Mouse (Mus musculus): ENCODE data around the gene Ankrd45. TPM values are rescaled to one million over a fixed set of nuclear protein-coding genes. Genes with fewer than 3 reads are reported as not detected.
A peak's percentile ranks its signal among the peaks of the same experiment; 100 is the strongest.
"Not testable (repeated sequence)": the region's sequence is repeated elsewhere in the genome, so short reads cannot be mapped to it uniquely, and the experiment has no call there.

Ankrd45 gene
- polyA plus RNA-seq, 1 experiment from 2014 or later, result not detected

- H3K4me3 ChIP-seq (ENCODE audit: low read depth, low read length), result no peak overlapping the region
- ATAC-seq (no peak), DNase-seq (no peak)
- no peak overlapping the region for H3K9ac ChIP-seq (replicated peaks)
- no peaks in the 10 kb centered on the region for H3K9me3 ChIP-seq (ENCODE audit: low read length)
- H3K4me2 ChIP-seq (ENCODE audit: low read depth, low read length), result no peak overlapping the region
- no peak overlapping the region for H3K27ac ChIP-seq (ENCODE audit: low read depth)
- H3K4me1 ChIP-seq (ENCODE audit: insufficient read depth), result peaks cover 11% of the 10 kb centered on the region
- WGBS (ENCODE audit: insufficient replicate concordance), result 56% methylated on average over 1 of the region's 1 CpGs
- TF ChIP-seq CTCF (IDR thresholded peaks at IDR 0.05; ENCODE audit: low read depth), result no peak
- no peak for TF ChIP-seq EP300 (IDR thresholded peaks at IDR 0.05; ENCODE audit: low read depth)
- H3K27me3 ChIP-seq (ENCODE audit: insufficient read depth, low read length), result no peaks in the 10 kb centered on the region
- no peaks in the 10 kb centered on the region; the same call in 1 of the 2 replicates for H3K36me3 ChIP-seq (replicated peaks; ENCODE audit: insufficient read depth, low read length)
Observed at GRCm38 (mm10) chr1:161126461-161126860, 16.0 kb upstream of the Ankrd45 start.

GRCm38 (mm10) chr1:161130726-161131664, 11.5 kb upstream of the Ankrd45 start, which contains the start of gene Klhl20:
Gene Klhl20, minus strand, starts transcription at chr1:161131511.
- Histone ChIP-seq H3K36me3 (replicated peaks; ENCODE audit: insufficient read depth, low read length) (no peaks in the 10 kb centered on the region), H3K4me1 (ENCODE audit: insufficient read depth) (peaks cover 11% of the 10 kb centered on the region), H3K9ac (replicated peaks) (peak within 1 kb of the TSS; percentile 85), H3K4me3 (ENCODE audit: low read depth, low read length) (peak within 1 kb of the TSS; percentile 82), H3K27me3 (ENCODE audit: insufficient read depth, low read length) (no peaks in the 10 kb centered on the region), H3K27ac (ENCODE audit: low read depth) (peak within 1 kb of the TSS; percentile 86), H3K4me2 (ENCODE audit: low read depth, low read length) (peak within 1 kb of the TSS; percentile 90), H3K9me3 (ENCODE audit: low read length) (no peaks in the 10 kb centered on the region)
- TF ChIP-seq CTCF (IDR thresholded peaks at IDR 0.05; ENCODE audit: low read depth), result 0 out of 2 replicates have a peak, but pooled peaks have one; percentile 12
- TF ChIP-seq EP300 (IDR thresholded peaks at IDR 0.05; ENCODE audit: low read depth), result peak; percentile 65
- under 1% methylated on average over 41 of the region's 41 CpGs for WGBS (ENCODE audit: insufficient replicate concordance)
- ATAC-seq (peak; percentile 98), DNase-seq (peak; percentile 95)

GRCm38 (mm10) chr1:161139496-161139895, 3.0 kb upstream of the Ankrd45 start:
- Histone ChIP-seq H3K27me3 (ENCODE audit: insufficient read depth, low read length) (0 out of 2 replicates have a peak, but pooled peaks cover 7% of the 10 kb centered on the region), H3K27ac (ENCODE audit: low read depth) (no peak overlapping the region), H3K4me3 (ENCODE audit: low read depth, low read length) (no peak overlapping the region), H3K36me3 (replicated peaks; ENCODE audit: insufficient read depth, low read length) (no peaks in the 10 kb centered on the region), H3K4me1 (ENCODE audit: insufficient read depth) (no peaks in the 10 kb centered on the region), H3K9ac (replicated peaks) (no peak overlapping the region), H3K9me3 (ENCODE audit: low read length) (no peaks in the 10 kb centered on the region), H3K4me2 (ENCODE audit: low read depth, low read length) (no peak overlapping the region)
- WGBS (ENCODE audit: insufficient replicate concordance), result 50% methylated on average over 2 of the region's 2 CpGs
- 0 out of 2 replicates have a peak, but pooled peaks have one; percentile 27 for ATAC-seq
- TF ChIP-seq CTCF (IDR thresholded peaks at IDR 0.05; ENCODE audit: low read depth) (no peak), EP300 (IDR thresholded peaks at IDR 0.05; ENCODE audit: low read depth) (no peak)
- DNase-seq, result no peak

- H3K27ac ChIP-seq (ENCODE audit: low read depth), result no peak overlapping the region
- H3K9me3 ChIP-seq (ENCODE audit: low read length), result no peaks in the 10 kb centered on the region
- TF ChIP-seq EP300 (IDR thresholded peaks at IDR 0.05; ENCODE audit: low read depth) (no peak), CTCF (IDR thresholded peaks at IDR 0.05; ENCODE audit: low read depth) (peak; percentile 35)
- H3K4me2 ChIP-seq (ENCODE audit: low read depth, low read length), result no peak overlapping the region
- WGBS (ENCODE audit: insufficient replicate concordance), result 79% methylated on average over 9 of the region's 9 CpGs
- H3K9ac ChIP-seq (replicated peaks), result no peak overlapping the region
- no peak overlapping the region for H3K4me3 ChIP-seq (ENCODE audit: low read depth, low read length)
- DNase-seq, result no peak
- ATAC-seq, result no peak
- H3K4me1 ChIP-seq (ENCODE audit: insufficient read depth), result no peaks in the 10 kb centered on the region
- H3K27me3 ChIP-seq (ENCODE audit: insufficient read depth, low read length), result 0 out of 2 replicates have a peak, but pooled peaks cover 7% of the 10 kb centered on the region
- H3K36me3 ChIP-seq (replicated peaks; ENCODE audit: insufficient read depth, low read length), result no peaks in the 10 kb centered on the region
Observed at GRCm38 (mm10) chr1:161140026-161140762, 2.3 kb upstream of the Ankrd45 start.

GRCm38 (mm10) chr1:161143216-161143615, 725 bp downstream of the Ankrd45 start:
- Histone ChIP-seq H3K4me1 (ENCODE audit: insufficient read depth) (no peaks in the 10 kb centered on the region), H3K4me2 (ENCODE audit: low read depth, low read length) (no peak overlapping the region), H3K9ac (replicated peaks) (no peak overlapping the region), H3K4me3 (ENCODE audit: low read depth, low read length) (no peak overlapping the region), H3K9me3 (ENCODE audit: low read length) (no peaks in the 10 kb centered on the region), H3K36me3 (replicated peaks; ENCODE audit: insufficient read depth, low read length) (no peaks in the 10 kb centered on the region), H3K27ac (ENCODE audit: low read depth) (no peak overlapping the region), H3K27me3 (ENCODE audit: insufficient read depth, low read length) (0 out of 2 replicates have a peak, but pooled peaks cover 7% of the 10 kb centered on the region)
- 77% methylated on average over 7 of the region's 7 CpGs for WGBS (ENCODE audit: insufficient replicate concordance)
- DNase-seq (no peak), ATAC-seq (no peak)
- no peak for TF ChIP-seq CTCF (IDR thresholded peaks at IDR 0.05; ENCODE audit: low read depth)
- TF ChIP-seq EP300 (IDR thresholded peaks at IDR 0.05; ENCODE audit: low read depth), result no peak

- not testable (repeated sequence) for H3K4me1 ChIP-seq (ENCODE audit: insufficient read depth); ATAC-seq; H3K27me3 ChIP-seq (ENCODE audit: insufficient read depth, low read length); H3K4me2 ChIP-seq (ENCODE audit: low read depth, low read length); H3K9ac ChIP-seq (replicated peaks); H3K27ac ChIP-seq (ENCODE audit: low read depth); DNase-seq; H3K9me3 ChIP-seq (ENCODE audit: low read length); H3K4me3 ChIP-seq (ENCODE audit: low read depth, low read length); H3K36me3 ChIP-seq (replicated peaks; ENCODE audit: insufficient read depth, low read length)
- WGBS (ENCODE audit: insufficient replicate concordance), result 65% methylated on average over 8 of the region's 8 CpGs
Observed at GRCm38 (mm10) chr1:161145611-161146010, 3.1 kb downstream of the Ankrd45 start.
